Mouse (Mus musculus): ENCODE measurements at regions not wholly inside any gene's neighbourhood (a gene's known extent, or its start where the extent isn't known, plus 50 kb on each side); places are given as distances from the start of the nearest gene placed in this dataset.

DNA sequence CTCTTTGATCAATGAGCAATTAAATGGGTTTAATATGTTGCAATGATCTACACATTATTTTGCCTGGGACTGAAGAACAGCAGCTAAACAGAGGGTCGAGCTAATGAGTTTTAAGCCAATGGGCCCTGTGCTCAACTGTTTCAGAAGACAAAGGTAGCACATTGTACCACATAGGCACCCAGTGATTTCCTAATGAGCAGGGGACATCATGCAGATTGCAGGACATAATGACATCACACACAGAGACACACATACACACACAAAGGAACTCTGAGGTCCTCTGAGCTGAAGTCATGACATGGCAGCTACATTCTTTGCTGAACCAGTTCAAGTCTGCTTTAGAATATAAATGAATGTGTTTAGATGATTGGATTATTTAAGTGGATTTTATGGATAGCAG is 71.9 kb downstream of the Zfp330 start:
- Histone ChIP-seq H3K4me2 (ENCODE audit: low read length) (no peak overlapping the region), H3K9ac (replicated peaks; ENCODE audit: low read depth, low read length) (no peak overlapping the region), H3K27ac (ENCODE audit: low read length) (no peak overlapping the region), H3K4me3 (replicated peaks; ENCODE audit: low read length) (no peak overlapping the region), H3K27me3 (replicated peaks; ENCODE audit: control insufficient read depth, insufficient read depth, low read length) (no peaks in the 10 kb centered on the region), H3K4me1 (replicated peaks; ENCODE audit: control insufficient read depth, insufficient read depth, low read length) (no peaks in the 10 kb centered on the region), H3K36me3 (ENCODE audit: control insufficient read depth, insufficient read depth) (no peaks in the 10 kb centered on the region), H3K9me3 (ENCODE audit: control insufficient read depth, low read length) (no peaks in the 10 kb centered on the region)
- peak; percentile 74 for ATAC-seq
- WGBS: 11% methylated on average over 1 of the region's 1 CpGs

- no peak overlapping the region for H3K4me3 ChIP-seq (replicated peaks; ENCODE audit: low read length)
- WGBS: 79% methylated on average over 1 of the region's 1 CpGs
These were observed 73.5 kb downstream of the Zfp330 start for GRCm38 (mm10) chr8:82700471-82700870.

DNA sequence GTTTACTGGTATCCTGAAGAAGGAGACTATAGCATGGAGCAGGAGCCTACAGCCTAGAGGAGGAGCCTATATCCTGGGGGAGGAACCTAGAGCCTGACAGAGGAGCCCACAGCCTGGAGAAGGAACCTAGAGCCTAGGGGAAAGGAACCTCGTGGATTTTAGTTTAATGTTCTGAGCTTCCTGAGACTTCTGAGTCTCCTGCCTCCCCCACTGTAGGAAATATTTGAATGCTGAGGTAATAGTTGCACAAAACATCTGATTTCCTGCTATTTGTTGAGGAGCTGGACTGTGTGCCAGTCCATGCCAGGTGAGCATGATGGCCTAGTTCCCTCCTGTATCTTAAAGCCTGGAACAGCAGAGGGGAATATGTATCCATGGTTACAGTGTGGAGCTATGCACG is 74.7 kb downstream of the Zfp330 start:
- ATAC-seq: no peak
- H3K27me3 ChIP-seq (replicated peaks; ENCODE audit: control insufficient read depth, insufficient read depth, low read length): no peaks in the 10 kb centered on the region
- no peaks in the 10 kb centered on the region for H3K9me3 ChIP-seq (ENCODE audit: control insufficient read depth, low read length)
- H3K4me1 ChIP-seq (replicated peaks; ENCODE audit: control insufficient read depth, insufficient read depth, low read length): no peaks in the 10 kb centered on the region
- whole genome bisulfite sequencing: 76% methylated on average over 2 of the region's 2 CpGs
- H3K36me3 ChIP-seq (ENCODE audit: control insufficient read depth, insufficient read depth): no peaks in the 10 kb centered on the region
- no peak overlapping the region for H3K4me3 ChIP-seq (replicated peaks; ENCODE audit: low read length)
- no peak overlapping the region for H3K27ac ChIP-seq (ENCODE audit: low read length)
- no peak overlapping the region for H3K9ac ChIP-seq (replicated peaks; ENCODE audit: low read depth, low read length)
- H3K4me2 ChIP-seq (ENCODE audit: low read length): no peak overlapping the region

More at GRCm38 (mm10) chr8:82700471-82700870, 73.5 kb downstream of the Zfp330 start:
- ATAC-seq: peak; percentile 65
- Histone ChIP-seq H3K9ac (replicated peaks; ENCODE audit: low read depth, low read length) (no peak overlapping the region), H3K4me2 (ENCODE audit: low read length) (no peak overlapping the region), H3K27me3 (replicated peaks; ENCODE audit: control insufficient read depth, insufficient read depth, low read length) (no peaks in the 10 kb centered on the region), H3K9me3 (ENCODE audit: control insufficient read depth, low read length) (no peaks in the 10 kb centered on the region), H3K36me3 (ENCODE audit: control insufficient read depth, insufficient read depth) (no peaks in the 10 kb centered on the region), H3K4me1 (replicated peaks; ENCODE audit: control insufficient read depth, insufficient read depth, low read length) (no peaks in the 10 kb centered on the region), H3K27ac (ENCODE audit: low read length) (no peak overlapping the region)

DNA sequence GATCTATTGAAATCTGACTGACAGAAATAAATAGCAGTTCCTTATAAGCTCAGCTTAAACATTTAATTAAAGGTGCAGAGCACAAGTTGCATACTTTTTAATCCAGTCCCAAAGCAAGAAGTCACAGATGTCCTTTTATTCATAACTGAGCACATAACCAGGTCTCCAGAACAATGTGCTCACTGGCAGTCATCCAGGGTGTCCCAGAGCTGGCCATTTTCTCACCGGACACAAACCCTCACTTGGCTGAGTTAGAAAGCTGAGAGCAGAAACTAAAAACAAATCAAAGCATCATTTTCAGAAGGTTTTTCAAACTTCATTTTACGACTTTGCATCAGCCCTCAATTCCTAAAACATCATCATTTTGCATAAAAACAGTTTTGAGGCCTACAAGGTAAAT is 75.9 kb downstream of the Zfp330 start:
- WGBS: 42% methylated on average over 2 of the region's 2 CpGs
- no peaks in the 10 kb centered on the region for H3K36me3 ChIP-seq (ENCODE audit: control insufficient read depth, insufficient read depth)
- no peaks in the 10 kb centered on the region for H3K27me3 ChIP-seq (replicated peaks; ENCODE audit: control insufficient read depth, insufficient read depth, low read length)
- H3K4me2 ChIP-seq (ENCODE audit: low read length): no peak overlapping the region
- H3K4me1 ChIP-seq (replicated peaks; ENCODE audit: control insufficient read depth, insufficient read depth, low read length): no peaks in the 10 kb centered on the region
- no peak for ATAC-seq
- no peak overlapping the region for H3K27ac ChIP-seq (ENCODE audit: low read length)
- no peak overlapping the region for H3K4me3 ChIP-seq (replicated peaks; ENCODE audit: low read length)
- no peak overlapping the region for H3K9ac ChIP-seq (replicated peaks; ENCODE audit: low read depth, low read length)
- no peaks in the 10 kb centered on the region for H3K9me3 ChIP-seq (ENCODE audit: control insufficient read depth, low read length)

DNA sequence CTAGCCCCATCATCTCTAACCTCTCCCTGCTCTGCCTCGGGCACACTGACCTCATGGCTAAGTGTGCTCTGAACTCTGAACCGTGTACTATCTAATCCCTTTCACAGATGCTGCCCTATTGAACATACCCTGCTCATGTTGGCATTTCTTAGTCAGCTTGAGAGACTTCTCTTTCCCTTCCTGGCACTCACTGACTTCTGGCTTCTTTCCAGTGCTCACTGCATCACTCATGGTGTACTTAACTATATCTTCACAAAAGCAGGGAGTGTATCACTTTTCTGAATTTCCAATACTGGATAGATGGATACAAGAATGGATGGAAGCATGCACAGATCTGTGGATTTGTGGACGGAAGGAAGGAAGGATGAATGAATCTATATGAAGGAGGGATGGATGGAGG is 80.9 kb downstream of the Zfp330 start:
- Histone ChIP-seq H3K27ac (ENCODE audit: low read length) (no peak overlapping the region), H3K27me3 (replicated peaks; ENCODE audit: control insufficient read depth, insufficient read depth, low read length) (no peaks in the 10 kb centered on the region), H3K4me1 (replicated peaks; ENCODE audit: control insufficient read depth, insufficient read depth, low read length) (no peaks in the 10 kb centered on the region), H3K4me3 (replicated peaks; ENCODE audit: low read length) (no peak overlapping the region), H3K36me3 (ENCODE audit: control insufficient read depth, insufficient read depth) (no peaks in the 10 kb centered on the region), H3K9ac (replicated peaks; ENCODE audit: low read depth, low read length) (no peak overlapping the region), H3K4me2 (ENCODE audit: low read length) (no peak overlapping the region), H3K9me3 (ENCODE audit: control insufficient read depth, low read length) (no peaks in the 10 kb centered on the region)
- no peak for ATAC-seq
- 85% methylated on average over 3 of the region's 3 CpGs for WGBS

DNA sequence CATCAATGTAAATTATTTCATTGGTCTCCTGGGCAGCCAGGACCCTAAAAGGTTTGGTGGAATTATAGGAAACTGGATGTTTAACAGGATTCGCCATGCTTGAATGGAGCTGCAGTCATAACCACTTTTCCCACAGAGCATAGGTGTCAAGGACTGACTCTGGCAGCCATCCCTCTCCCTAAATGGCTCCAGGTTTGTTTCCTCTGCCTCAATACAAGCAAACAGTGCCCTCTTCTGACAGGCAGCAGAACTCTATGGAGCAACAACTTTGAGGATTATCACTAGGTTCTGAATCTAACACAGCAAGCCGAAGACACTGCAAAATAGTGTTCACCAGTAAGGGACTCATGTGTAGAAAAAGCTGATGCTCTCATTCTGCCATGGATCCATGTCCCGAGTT is 84.6 kb downstream of the Zfp330 start:
- no peaks in the 10 kb centered on the region for H3K4me1 ChIP-seq (replicated peaks; ENCODE audit: control insufficient read depth, insufficient read depth, low read length)
- 64% methylated on average over 3 of the region's 3 CpGs for WGBS
- H3K27ac ChIP-seq (ENCODE audit: low read length): no peak overlapping the region
- no peak; the same call in 1 of the 2 replicates for ATAC-seq
- no peak overlapping the region for H3K4me2 ChIP-seq (ENCODE audit: low read length)
- H3K9ac ChIP-seq (replicated peaks; ENCODE audit: low read depth, low read length): no peak overlapping the region
- no peaks in the 10 kb centered on the region for H3K9me3 ChIP-seq (ENCODE audit: control insufficient read depth, low read length)
- H3K4me3 ChIP-seq (replicated peaks; ENCODE audit: low read length): no peak overlapping the region
- H3K36me3 ChIP-seq (ENCODE audit: control insufficient read depth, insufficient read depth): no peaks in the 10 kb centered on the region
- H3K27me3 ChIP-seq (replicated peaks; ENCODE audit: control insufficient read depth, insufficient read depth, low read length): no peaks in the 10 kb centered on the region

GRCm38 (mm10) chr8:82685966-82686365 is 88.0 kb downstream of the Zfp330 start:
- Histone ChIP-seq H3K9me3 (ENCODE audit: control insufficient read depth, low read length) (no peaks in the 10 kb centered on the region), H3K4me3 (replicated peaks; ENCODE audit: low read length) (no peak overlapping the region), H3K36me3 (ENCODE audit: control insufficient read depth, insufficient read depth) (no peaks in the 10 kb centered on the region), H3K4me1 (replicated peaks; ENCODE audit: control insufficient read depth, insufficient read depth, low read length) (no peaks in the 10 kb centered on the region), H3K4me2 (ENCODE audit: low read length) (no peak overlapping the region), H3K27me3 (replicated peaks; ENCODE audit: control insufficient read depth, insufficient read depth, low read length) (no peaks in the 10 kb centered on the region), H3K27ac (ENCODE audit: low read length) (no peak overlapping the region), H3K9ac (replicated peaks; ENCODE audit: low read depth, low read length) (no peak overlapping the region)
- 91% methylated on average over 3 of the region's 3 CpGs for WGBS
- no peak for ATAC-seq

DNA sequence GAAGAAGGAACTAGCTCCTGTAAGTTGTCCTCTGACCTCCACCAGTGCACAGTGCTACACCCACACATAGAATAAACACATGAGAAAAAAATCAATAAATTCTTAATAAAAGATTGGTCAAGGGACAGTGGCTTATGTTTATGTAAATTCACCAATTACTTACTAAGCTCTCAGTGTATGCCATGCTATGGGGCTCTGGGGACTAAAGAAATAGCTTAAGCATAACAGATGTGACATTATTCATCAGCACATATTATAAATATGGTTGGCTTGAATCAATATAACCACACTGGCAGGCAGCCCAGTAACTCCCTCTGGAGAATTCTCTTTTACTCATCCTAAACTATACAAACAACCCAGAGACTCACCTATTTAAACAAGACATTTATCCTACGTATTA is 95.2 kb downstream of the Zfp330 start:
- Histone ChIP-seq H3K9ac (replicated peaks; ENCODE audit: low read depth, low read length) (no peak overlapping the region), H3K27me3 (replicated peaks; ENCODE audit: control insufficient read depth, insufficient read depth, low read length) (no peaks in the 10 kb centered on the region), H3K4me1 (replicated peaks; ENCODE audit: control insufficient read depth, insufficient read depth, low read length) (no peaks in the 10 kb centered on the region), H3K9me3 (ENCODE audit: control insufficient read depth, low read length) (no peaks in the 10 kb centered on the region), H3K36me3 (ENCODE audit: control insufficient read depth, insufficient read depth) (no peaks in the 10 kb centered on the region), H3K4me2 (ENCODE audit: low read length) (no peak overlapping the region), H3K4me3 (replicated peaks; ENCODE audit: low read length) (no peak overlapping the region), H3K27ac (ENCODE audit: low read length) (no peak overlapping the region)
- 75% methylated on average over 1 of the region's 1 CpGs for WGBS
- no peak for ATAC-seq

GRCm38 (mm10) chr8:82677781-82678180 is 96.2 kb downstream of the Zfp330 start:
- no peaks in the 10 kb centered on the region for H3K9me3 ChIP-seq (ENCODE audit: control insufficient read depth, low read length)
- H3K4me1 ChIP-seq (replicated peaks; ENCODE audit: control insufficient read depth, insufficient read depth, low read length): no peaks in the 10 kb centered on the region
- no peaks in the 10 kb centered on the region for H3K27me3 ChIP-seq (replicated peaks; ENCODE audit: control insufficient read depth, insufficient read depth, low read length)
- no peak overlapping the region for H3K4me3 ChIP-seq (replicated peaks; ENCODE audit: low read length)
- H3K27ac ChIP-seq (ENCODE audit: low read length): no peak overlapping the region
- WGBS: 72% methylated on average over 3 of the region's 3 CpGs
- ATAC-seq: no peak
- H3K9ac ChIP-seq (replicated peaks; ENCODE audit: low read depth, low read length): no peak overlapping the region
- no peaks in the 10 kb centered on the region for H3K36me3 ChIP-seq (ENCODE audit: control insufficient read depth, insufficient read depth)
- no peak overlapping the region for H3K4me2 ChIP-seq (ENCODE audit: low read length)

- Histone ChIP-seq H3K27me3 (replicated peaks; ENCODE audit: control insufficient read depth, insufficient read depth, low read length) (no peaks in the 10 kb centered on the region), H3K9ac (replicated peaks; ENCODE audit: low read depth, low read length) (no peak overlapping the region), H3K9me3 (ENCODE audit: control insufficient read depth, low read length) (no peaks in the 10 kb centered on the region), H3K4me3 (replicated peaks; ENCODE audit: low read length) (no peak overlapping the region), H3K4me2 (ENCODE audit: low read length) (no peak overlapping the region), H3K27ac (ENCODE audit: low read length) (no peak overlapping the region), H3K36me3 (ENCODE audit: control insufficient read depth, insufficient read depth) (no peaks in the 10 kb centered on the region), H3K4me1 (replicated peaks; ENCODE audit: control insufficient read depth, insufficient read depth, low read length) (no peaks in the 10 kb centered on the region)
- WGBS: 91% methylated on average over 4 of the region's 4 CpGs
- ATAC-seq: no peak
These were observed 104.7 kb downstream of the Zfp330 start for GRCm38 (mm10) chr8:82669241-82669640.

Measured in forebrain, embryonic 16.5 days (tissue).